Mouse (Mus musculus) spleen, postnatal 14 days (tissue): ENCODE results near the gene Arhgap30.

Source experiments
- DNase-seq, 2 experiments: peaks; one replicate each; pipeline ENCODE4 v3.0.0; 2021 to 2022; ENCODE audit warnings: low spot score in 2 of 2

Gene Arhgap30

GRCm38 (mm10) chr1:171425126-171425525 is 36.4 kb downstream of the Arhgap30 start:
- no peak for DNase-seq

- DNase-seq = no peak
Measured at GRCm38 (mm10) chr1:171432158-171432557, 43.4 kb downstream of the Arhgap30 start.

- DNase-seq = no peak
Measured at GRCm38 (mm10) chr1:171435288-171435814, 46.6 kb downstream of the Arhgap30 start.

GRCm38 (mm10) chr1:171435974-171436373 is 47.2 kb downstream of the Arhgap30 start:
- DNase-seq = no peak

GRCm38 (mm10) chr1:171437264-171438013 is 48.7 kb downstream of the Arhgap30 start, which contains the start of gene F11r:
Gene F11r, plus strand, starts transcription at chr1:171437535.
- peak; percentile 39 to 55 for DNase-seq

GRCm38 (mm10) chr1:171438014-171438670 is 49.4 kb downstream of the Arhgap30 start:
- DNase-seq = no peak

- no peak for DNase-seq
Measured at GRCm38 (mm10) chr1:171439072-171439471, 50.3 kb downstream of the Arhgap30 start.

- no peak for DNase-seq
Measured at GRCm38 (mm10) chr1:171440025-171440725, 51.4 kb downstream of the Arhgap30 start.

- no peak for DNase-seq
Measured at GRCm38 (mm10) chr1:171441466-171442412, 53.0 kb downstream of the Arhgap30 start.

GRCm38 (mm10) chr1:171442413-171442760 is 53.6 kb downstream of the Arhgap30 start:
- DNase-seq = no peak

GRCm38 (mm10) chr1:171445050-171445449 is 56.3 kb downstream of the Arhgap30 start:
- DNase-seq = no peak

GRCm38 (mm10) chr1:171446854-171447253 is 58.1 kb downstream of the Arhgap30 start:
- DNase-seq = no peak

GRCm38 (mm10) chr1:171447692-171448091 is 58.9 kb downstream of the Arhgap30 start:
- no peak for DNase-seq

GRCm38 (mm10) chr1:171450062-171450461 is 61.3 kb downstream of the Arhgap30 start:
- DNase-seq = no peak

- DNase-seq = no peak
Measured at GRCm38 (mm10) chr1:171451001-171451400, 62.2 kb downstream of the Arhgap30 start.

GRCm38 (mm10) chr1:171452522-171452921 is 63.8 kb downstream of the Arhgap30 start:
- no peak for DNase-seq

GRCm38 (mm10) chr1:171452923-171453322 is 64.2 kb downstream of the Arhgap30 start:
- no peak for DNase-seq

- DNase-seq = no peak
Measured at GRCm38 (mm10) chr1:171454926-171455325, 66.2 kb downstream of the Arhgap30 start.

GRCm38 (mm10) chr1:171457568-171457967 is 68.8 kb downstream of the Arhgap30 start:
- no peak for DNase-seq

GRCm38 (mm10) chr1:171459791-171460190 is 71.0 kb downstream of the Arhgap30 start:
- no peak for DNase-seq
